Mouse (Mus musculus) adrenal gland, postnatal 4 days (tissue): ENCODE measurements around the gene Cenpk. TPM values are rescaled to one million over a fixed set of nuclear protein-coding genes. Genes with fewer than 3 reads are reported as not detected.
"Not testable (repeated sequence)": the region's sequence is repeated elsewhere in the genome, so short reads cannot be mapped to it uniquely, and the experiment has no call there.

Experiments
- DNase-seq, 2 experiments: peaks; one replicate each; pipeline ENCODE4 v3.0.0; 2021 to 2022; ENCODE audit warnings: low spot score in 2 of 2, mixed read lengths in 2 of 2
- long read RNA-seq, 2 experiments: library from polyadenylated mRNA; stranded (forward); transcript quantifications; one replicate each; pipeline ENCODE4 v2.0.0; 2021
- total RNA-seq, 2 experiments: library from RNA; stranded (reverse); gene quantifications; 2 replicates each; pipeline ENCODE4 v1.2.3; 2021

The Cenpk gene
- 10 to 100 TPM; 10.8 to 11.0 TPM for total RNA-seq
- long read RNA-seq, experiment 1, partial matches to known transcripts = 3 of 14 reads
- long read RNA-seq, experiment 1, other reads (novel, unspliced or antisense) = 11 of 14 reads
- long read RNA-seq, experiment 2, partial matches to known transcripts = 2 of 12 reads
- long read RNA-seq, experiment 2, other reads (novel, unspliced or antisense) = 10 of 12 reads

GRCm38 (mm10) chr13:104228384-104229066 is at the start of gene Cenpk, which contains the start of gene Ppwd1:
Gene Cenpk (plus strand): TSS chr13:104228611.
Gene Ppwd1 (minus strand): TSS chr13:104228843.
- DNase-seq = peak; percentile 91 to 96

GRCm38 (mm10) chr13:104178650-104179121 is 49.7 kb upstream of the Cenpk start, which contains the start of gene Trim23:
Gene Trim23 (plus strand): TSS chr13:104178797.
- DNase-seq = peak; percentile 84 to 95

DNA sequence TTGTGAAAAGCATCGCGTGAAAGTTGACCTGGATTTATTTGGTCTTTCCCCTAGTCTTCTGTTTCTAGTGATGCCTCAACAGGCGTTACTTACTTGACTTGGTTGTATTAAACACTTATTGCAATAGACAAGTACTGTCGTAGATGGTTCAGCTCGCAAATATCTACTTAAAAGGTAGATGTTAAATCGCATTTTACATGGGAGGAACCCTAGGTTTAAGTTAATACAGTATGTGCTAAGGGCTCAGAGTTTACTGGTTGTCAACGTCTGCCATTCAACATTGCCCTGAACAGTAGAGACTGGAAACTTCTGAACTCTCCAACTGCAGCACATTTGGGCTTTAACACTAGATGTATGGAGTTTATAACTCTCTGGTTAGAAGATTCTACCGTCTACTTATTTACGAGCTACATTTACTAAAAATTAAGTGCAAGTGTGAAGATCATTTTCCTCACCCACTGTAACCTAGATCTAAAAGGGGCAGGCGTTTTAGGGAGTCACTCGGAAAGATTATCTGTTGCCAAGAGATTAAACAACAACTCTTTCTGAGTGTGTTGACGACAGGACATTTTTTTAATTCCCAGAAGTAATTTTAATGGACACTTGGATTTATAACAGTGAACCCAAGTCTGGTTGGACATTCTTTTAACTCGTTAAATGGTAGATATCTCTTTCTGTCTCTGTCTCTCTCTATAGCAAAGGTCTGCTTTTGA is 49.1 kb upstream of the Cenpk start:
- DNase-seq = no peak

DNA sequence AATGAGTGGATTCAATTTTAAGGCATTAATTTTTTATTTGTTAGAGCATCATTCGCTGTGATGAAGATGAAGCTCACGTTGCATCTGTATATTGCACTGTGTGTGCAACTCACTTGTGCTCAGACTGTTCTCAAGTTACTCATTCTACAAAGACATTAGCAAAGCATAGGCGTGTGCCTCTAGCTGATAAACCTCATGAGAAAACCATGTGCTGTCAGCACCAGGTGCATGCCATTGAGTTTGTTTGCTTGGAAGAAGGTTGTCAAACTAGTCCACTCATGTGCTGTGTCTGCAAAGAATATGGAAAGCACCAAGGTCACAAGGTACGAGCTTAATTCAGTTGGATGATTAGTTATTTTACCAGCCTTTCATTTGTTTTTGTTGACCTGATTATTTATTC is 41.1 kb upstream of the Cenpk start:
- DNase-seq = no peak

- DNase-seq = not testable (repeated sequence)
Observed at GRCm38 (mm10) chr13:104195891-104196290, 32.5 kb upstream of the Cenpk start.

DNA sequence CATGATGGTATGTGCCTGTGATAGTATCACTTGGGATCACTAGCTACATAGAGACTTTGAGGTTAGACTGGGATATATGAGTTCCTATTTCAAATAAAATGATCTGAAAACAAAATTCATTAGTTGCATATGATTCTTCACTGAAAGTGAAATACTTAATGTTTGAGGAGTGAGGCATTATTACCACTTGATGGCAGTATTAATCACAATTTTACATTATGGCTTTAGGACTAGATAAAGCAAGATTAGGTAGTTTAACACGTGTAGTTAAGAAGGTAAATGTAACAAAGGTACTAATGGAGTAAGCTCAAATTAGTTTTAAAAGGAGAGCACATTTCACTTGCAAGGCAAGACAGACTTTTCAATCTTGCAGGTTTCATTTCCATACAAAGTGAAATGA is 24.1 kb upstream of the Cenpk start:
- no peak for DNase-seq

DNA sequence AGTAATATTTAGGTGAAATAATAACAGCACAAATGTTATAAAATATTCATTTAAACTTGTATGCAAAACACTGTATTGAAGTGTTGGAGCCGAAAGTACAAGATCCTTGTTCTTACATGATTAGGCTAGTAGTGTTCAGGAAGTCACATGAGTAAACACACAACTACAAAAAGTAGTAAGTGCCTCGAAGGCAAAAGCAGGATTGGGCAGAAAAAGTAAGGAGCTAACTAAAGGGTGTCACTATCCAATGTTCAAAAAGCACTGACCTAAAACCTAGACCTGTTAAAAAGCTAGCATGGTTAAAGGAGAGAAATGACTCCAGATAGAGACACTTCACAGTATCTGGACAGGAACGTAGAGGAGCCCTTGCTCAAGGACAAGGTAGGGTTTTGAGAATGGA is 933 bp upstream of the Cenpk start:
- no peak for DNase-seq

GRCm38 (mm10) chr13:104229181-104229580 is 770 bp downstream of the Cenpk start:
- DNase-seq = no peak

DNA sequence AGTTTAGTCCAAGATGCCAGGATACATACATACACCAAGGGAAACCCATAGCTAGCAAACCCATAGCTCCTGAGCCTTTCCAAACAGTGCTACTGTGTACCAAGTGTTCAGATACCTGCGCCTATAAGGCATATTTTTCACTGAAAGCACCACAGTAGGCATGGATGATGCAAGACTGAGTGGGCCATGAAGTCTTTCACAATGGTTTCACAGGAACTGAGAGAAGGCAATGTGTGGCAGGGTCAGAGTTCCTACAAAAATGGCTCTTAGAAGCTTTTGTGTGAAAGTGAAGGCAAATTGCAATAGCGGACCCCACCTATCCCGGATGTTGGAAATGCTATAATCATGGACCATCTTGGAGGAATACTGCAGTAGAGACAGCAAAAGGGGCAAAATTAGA is 30.6 kb downstream of the Cenpk start:
- no peak for DNase-seq

GRCm38 (mm10) chr13:104285031-104285431 is 56.6 kb downstream of the Cenpk start:
- DNase-seq = no peak

- DNase-seq = no peak
Observed at GRCm38 (mm10) chr13:104285737-104286311, 57.4 kb downstream of the Cenpk start.

- no peak for DNase-seq
Observed at GRCm38 (mm10) chr13:104286336-104286735, 57.9 kb downstream of the Cenpk start.

- peak; percentile 59 to 78 for DNase-seq
Observed at GRCm38 (mm10) chr13:104286897-104287309, 58.5 kb downstream of the Cenpk start.

DNA sequence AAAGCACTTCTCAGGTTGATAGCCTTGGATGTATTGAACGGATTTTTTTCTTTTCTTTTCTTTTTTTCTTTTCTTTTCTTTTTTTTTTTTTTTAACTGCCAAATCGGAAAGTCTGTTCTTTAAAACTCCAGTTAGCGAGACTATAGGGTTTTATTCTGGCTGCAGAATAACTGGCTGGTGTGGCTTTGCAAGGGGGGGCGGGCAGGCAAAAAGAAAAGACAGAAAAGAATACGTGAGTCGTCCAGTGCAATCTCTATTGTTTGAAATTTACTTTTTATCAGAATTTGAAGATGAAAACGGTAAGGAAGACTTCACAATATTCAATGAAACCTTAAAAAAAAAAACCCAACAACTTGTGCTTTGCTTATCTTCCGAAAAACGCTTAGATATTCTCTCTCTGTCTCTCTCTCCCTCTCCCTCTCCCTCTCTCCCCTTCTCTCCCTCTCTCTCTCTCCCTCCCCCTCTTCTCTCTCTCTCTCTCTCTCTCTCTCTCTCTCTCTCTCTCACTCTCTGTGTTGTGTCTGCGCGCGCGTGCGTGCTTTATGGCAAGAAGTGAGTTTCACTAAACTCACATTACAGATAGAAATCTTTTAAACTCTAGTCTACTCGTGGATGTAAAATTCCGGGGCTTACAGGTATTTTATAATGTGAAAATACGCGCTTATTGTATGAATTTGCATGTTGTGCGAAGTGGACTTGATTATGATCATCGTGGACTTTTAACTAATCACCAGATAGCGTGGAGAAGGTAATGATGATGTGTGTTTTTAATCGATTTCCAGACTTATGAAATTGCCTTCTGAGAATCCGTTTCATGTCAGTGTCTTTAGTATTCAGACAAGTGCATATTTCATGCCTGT is 59.2 kb downstream of the Cenpk start, which contains the start of gene Adamts6:
Adamts6 (plus strand) TSS at position 470 of the 860 bp plus-strand sequence.
- no peak for DNase-seq

DNA sequence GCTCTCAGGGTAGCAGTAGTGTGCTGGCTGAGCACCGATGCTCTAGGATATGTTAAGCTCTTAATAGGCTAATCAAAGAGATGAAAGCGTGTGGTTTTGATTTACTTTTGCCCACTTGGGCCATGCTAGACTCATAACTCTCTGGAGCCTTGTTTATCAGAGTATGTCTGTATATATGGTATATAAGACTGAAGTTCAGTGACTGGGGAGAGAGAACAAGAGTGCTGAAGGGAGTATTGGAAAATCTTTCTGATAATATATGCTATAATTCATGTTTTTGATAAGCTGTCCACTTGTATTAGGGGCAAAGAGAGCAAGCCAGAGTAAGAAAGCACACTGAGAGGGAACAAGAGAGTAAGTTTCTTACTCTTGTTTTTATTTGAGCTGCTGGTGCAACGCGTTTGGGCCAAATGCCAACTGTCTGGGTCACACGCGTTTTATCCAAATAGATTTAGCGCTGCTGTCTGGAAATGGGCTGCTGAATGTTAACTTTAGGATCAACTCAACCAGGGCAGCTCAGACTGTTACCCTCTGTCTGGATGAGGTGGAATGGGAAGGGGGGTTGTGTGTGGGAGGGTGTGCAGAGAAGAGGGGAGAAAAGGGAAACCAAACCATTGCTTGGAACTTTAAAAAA is 59.9 kb downstream of the Cenpk start:
- DNase-seq = peak; percentile 23 to 26

DNA sequence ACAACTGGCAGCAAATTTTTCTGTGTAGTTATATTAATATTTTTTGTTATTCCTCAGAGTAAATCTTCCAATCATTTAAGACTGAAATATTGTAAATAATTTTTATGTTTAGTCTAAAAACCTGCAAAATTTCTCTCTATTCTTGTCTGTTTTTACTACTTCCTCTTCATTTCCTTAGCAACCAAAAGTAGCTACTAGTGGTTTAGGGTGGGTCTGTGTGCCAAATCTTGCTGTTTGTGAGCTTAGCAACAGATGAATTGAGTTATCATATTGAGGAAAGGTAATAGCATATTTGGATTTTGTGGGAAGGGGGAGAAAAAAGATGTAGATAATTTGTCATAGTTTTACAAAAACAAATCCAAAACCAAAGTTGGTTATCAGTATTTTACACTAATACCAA is 60.8 kb downstream of the Cenpk start:
- no peak for DNase-seq

DNA sequence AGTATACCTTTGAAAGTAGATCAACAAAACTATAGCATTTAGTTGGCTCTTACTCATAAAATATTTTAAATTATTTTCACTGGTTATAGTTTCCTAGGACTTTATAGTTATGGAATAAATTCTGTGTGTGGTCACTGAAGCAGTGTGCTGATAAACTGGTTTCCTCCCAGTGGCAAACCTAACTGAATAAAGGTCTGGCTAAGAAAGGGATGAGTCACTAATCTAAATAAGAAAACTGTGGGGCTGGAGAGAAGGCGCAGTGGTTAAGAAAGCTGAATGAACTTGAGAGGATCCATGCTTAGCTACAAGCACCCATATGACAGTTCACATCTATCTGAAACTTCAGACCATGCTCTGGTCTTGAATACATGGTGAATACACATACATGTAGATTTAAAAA is 67.1 kb downstream of the Cenpk start:
- no peak for DNase-seq
